Mouse (Mus musculus): ENCODE results near the gene Ccdc106.

GRCm38 (mm10) chr7:5029946-5030345 lies 9.6 kb downstream of the Ccdc106 start:
- TF ChIP-seq POLR2A (IDR thresholded peaks at IDR 0.05; ENCODE audit: insufficient read depth, low read depth, low read length), result no peak
- TF ChIP-seq CTCF (IDR thresholded peaks at IDR 0.05; ENCODE audit: insufficient read depth, low read depth, low read length), result no peak
